Mouse (Mus musculus) B cell, adult 62 days (primary cell): ENCODE data around the gene Slc6a13. TPM values are rescaled to one million over a fixed set of nuclear protein-coding genes. Genes with fewer than 3 reads are reported as not detected.

Experiments
- total RNA-seq: library from RNA; stranded (reverse); gene quantifications from 4 replicates; pipeline ENCODE4 v1.2.4, GENCODE M21; 2023

The Slc6a13 gene
- total RNA-seq = 0.26 to 0.41 TPM in 2 of 4 replicates, not detected in the others

GRCm38 (mm10) chr6:121299954-121300353 lies at the start of gene Slc6a13:
Gene Slc6a13 (plus strand): TSS chr6:121300227.

GRCm38 (mm10) chr6:121343026-121343770 lies 43.2 kb downstream of the Slc6a13 start, which contains the start of gene Slc6a12:
Gene Slc6a12 (plus strand): TSS chr6:121343076.

Other genes starting within 250 kb of the Slc6a13 start
- gene Mical3, start 169.2 kb upstream of the Slc6a13 start, total RNA-seq = 28.2 to 34.2 TPM (median 30.1 TPM) in 4 replicates
- gene Pex26, start 116.6 kb upstream of the Slc6a13 start, total RNA-seq = 6.9 to 10.9 TPM (median 7.9 TPM) in 4 replicates
- gene Tuba8, start 89.5 kb upstream of the Slc6a13 start, total RNA-seq = not detected in 4 replicates
- gene Usp18, start 54.3 kb upstream of the Slc6a13 start, total RNA-seq = 4.5 to 5.6 TPM (median 5.2 TPM) in 4 replicates
- gene Slc6a12, start 42.8 kb downstream of the Slc6a13 start, total RNA-seq = 0.69 TPM in 1 of 4 replicates, not detected in the others
- gene Iqsec3, start 173.5 kb downstream of the Slc6a13 start, total RNA-seq = not detected in 4 replicates